Mouse (Mus musculus) stomach, embryonic 14.5 days (tissue): ENCODE measurements around the gene Krt14. TPM values are rescaled to one million over a fixed set of nuclear protein-coding genes. Genes with fewer than 3 reads are reported as not detected.

Experiments used
- ATAC-seq: fragments of 200-750 bp; cut with Nextera tagmentation; 2 replicates; pipeline ENCODE4 v1.8.0; 2017; ENCODE audit warnings: low read depth, moderate TSS enrichment; ENCODE audit not compliant: insufficient number of reproducible peaks, insufficient read depth, low FRiP score
- H3K27ac ChIP-seq: fragments of 300-500 bp; sonication (generic); 2 replicates; pipeline ENCODE4 v1.5.1; 2014; ENCODE audit warnings: mild to moderate bottlenecking, low read length, moderate library complexity, mixed read lengths
- H3K27me3 ChIP-seq: fragments of 300-500 bp; sonication (generic); 2 replicates; pipeline ENCODE4 v1.6.1; 2014; ENCODE audit warnings: low read length, control low read depth, mixed read lengths; ENCODE audit not compliant: control insufficient read depth, insufficient read depth
- H3K36me3 ChIP-seq: fragments of 300-500 bp; sonication (generic); 2 replicates; pipeline ENCODE4 v1.6.1; 2014; ENCODE audit warnings: mild to moderate bottlenecking, control low read depth, low read length, moderate library complexity, mixed read lengths; ENCODE audit not compliant: control insufficient read depth, insufficient read depth
- H3K4me1 ChIP-seq: fragments of 300-500 bp; sonication (generic); 2 replicates; pipeline ENCODE4 v1.6.1; 2014; ENCODE audit warnings: low read length, control low read depth, mixed read lengths; ENCODE audit not compliant: control insufficient read depth, insufficient read depth
- H3K4me2 ChIP-seq: fragments of 300-500 bp; sonication (generic); replicated peaks from 2 replicates; pipeline ENCODE4 v1.6.1; 2014; ENCODE audit warnings: low read depth, low read length, control low read depth
- H3K4me3 ChIP-seq: fragments of 300-500 bp; sonication (generic); 2 replicates; pipeline ENCODE4 v1.5.1; 2014; ENCODE audit warnings: low read depth, low read length, control low read depth
- H3K9ac ChIP-seq: fragments of 300-500 bp; sonication (generic); replicated peaks from 2 replicates; pipeline ENCODE4 v1.6.1; 2014; ENCODE audit warnings: low read depth, mild to moderate bottlenecking, control low read depth, low read length, moderate library complexity, mixed read lengths
- H3K9me3 ChIP-seq: fragments of 300-500 bp; sonication (generic); 2 replicates; pipeline ENCODE4 v1.6.1; 2016; ENCODE audit warnings: low read depth, low read length, control low read depth; ENCODE audit not compliant: control insufficient read depth
- WGBS: fragments of 180-500 bp; shearing (Covaris S2); extraction: QIAGEN DNeasy Blood & Tissue Kit; methylation state at CpG from one replicate; pipeline ENCODE4 v1.1.7; 2014; 5-methylcytosine and 5-hydroxymethylcytosine counted together
- polyA plus RNA-seq: library from polyadenylated mRNA; unstranded; fragments of >200 nt; fragmentation: Nextera tagmentation; extraction: Ambion mirVana; gene quantifications from 2 replicates; pipeline ENCODE4 v1.2.1, GENCODE M21; 2014

The Krt14 gene
- polyA plus RNA-seq, 1 experiment from 2014 or later = 4.8 TPM

- WGBS = 62% methylated on average over 8 of the region's 8 CpGs
- Histone ChIP-seq H3K9ac (no peak overlapping the region), H3K27ac (peak overlapping the region; percentile 3; the same call in 1 of the 2 replicates), H3K4me1 (peaks cover 8% of the 10 kb centered on the region; the same call in 1 of the 2 replicates), H3K9me3 (no peaks in the 10 kb centered on the region), H3K27me3 (no peaks in the 10 kb centered on the region), H3K4me2 (no peak overlapping the region), H3K36me3 (no peaks in the 10 kb centered on the region), H3K4me3 (no peak overlapping the region)
- no peak for ATAC-seq
These were observed 51.7 kb downstream of the Krt14 start for GRCm38 (mm10) chr11:100155497-100156255.

Other genes with a start within 250 kb of the Krt14 start
- gene Krtap29-1, start 228.5 kb downstream of the Krt14 start, polyA plus RNA-seq = not detected in 2 replicates
- not detected in 2 replicates for gene Krtap16-1, start 221.0 kb downstream of the Krt14 start, polyA plus RNA-seq
- not detected in 2 replicates for gene Krtap17-1, start 213.6 kb downstream of the Krt14 start, polyA plus RNA-seq
- gene Krt33a, start 191.3 kb downstream of the Krt14 start, polyA plus RNA-seq = not detected in 2 replicates
- 0.26 TPM in 1 of 2 replicates, not detected in the other for gene Krt33b, start 177.7 kb downstream of the Krt14 start, polyA plus RNA-seq
- gene Krt34, start 166.0 kb downstream of the Krt14 start, polyA plus RNA-seq = 0.36 TPM in 1 of 2 replicates, not detected in the other
- 0.67 and 0.69 TPM in 2 replicates for gene Krt31, start 157.0 kb downstream of the Krt14 start, polyA plus RNA-seq
- gene Krt32, start 119.3 kb downstream of the Krt14 start, polyA plus RNA-seq = not detected in 2 replicates
- not detected in 2 replicates for gene Krt35, start 111.3 kb downstream of the Krt14 start, polyA plus RNA-seq
- gene Krt36, start 101.9 kb downstream of the Krt14 start, polyA plus RNA-seq = 0.29 and 0.35 TPM in 2 replicates
- gene Krt13, start 86.0 kb downstream of the Krt14 start, polyA plus RNA-seq = 76.1 and 140 TPM in 2 replicates
- gene Krt15, start 71.6 kb downstream of the Krt14 start, polyA plus RNA-seq = 215 and 241 TPM in 2 replicates
- 387 and 441 TPM in 2 replicates for gene Krt19, start 58.9 kb downstream of the Krt14 start, polyA plus RNA-seq
- gene Krt9, start 14.3 kb downstream of the Krt14 start, polyA plus RNA-seq = not detected in 2 replicates
- 0.22 and 0.38 TPM in 2 replicates for gene Krt16, start 41.4 kb upstream of the Krt14 start, polyA plus RNA-seq
- gene Krt17, start 53.5 kb upstream of the Krt14 start, polyA plus RNA-seq = 26.7 and 30.7 TPM in 2 replicates
- not detected in 2 replicates for gene Krt42, start 62.3 kb upstream of the Krt14 start, polyA plus RNA-seq
- 2,030 and 2,105 TPM in 2 replicates for gene Eif1, start 112.3 kb upstream of the Krt14 start, polyA plus RNA-seq
- gene Gast, start 126.9 kb upstream of the Krt14 start, polyA plus RNA-seq = 6.9 and 13.2 TPM in 2 replicates
- 10.8 and 12.3 TPM in 2 replicates for gene Hap1, start 148.6 kb upstream of the Krt14 start, polyA plus RNA-seq
- gene Jup, start 190.2 kb upstream of the Krt14 start, polyA plus RNA-seq = 131 and 139 TPM in 2 replicates
- 68.0 and 68.9 TPM in 2 replicates for gene P3h4, start 207.3 kb upstream of the Krt14 start, polyA plus RNA-seq
- 106 and 108 TPM in 2 replicates for gene Fkbp10, start 208.1 kb upstream of the Krt14 start, polyA plus RNA-seq
- gene Nt5c3b, start 234.3 kb upstream of the Krt14 start, polyA plus RNA-seq = 121 and 126 TPM in 2 replicates
- 0.52 and 0.64 TPM in 2 replicates for gene Klhl10, start 234.4 kb upstream of the Krt14 start, polyA plus RNA-seq